Mouse (Mus musculus): ENCODE data around the gene Mfsd1. TPM values are rescaled to one million over a fixed set of nuclear protein-coding genes. Genes with fewer than 3 reads are reported as not detected.

The Mfsd1 gene
- total RNA-seq (2014; fragmentation: Nextera tagmentation) (41.5 and 51.5 TPM in 2 replicates), total RNA-seq (2017) (167 and 180 TPM in 2 replicates)

- peak; percentile 90 for ATAC-seq (replicated peaks; ENCODE audit: poor library complexity, severe bottlenecking)
Measured at GRCm38 (mm10) chr3:67582273-67583124, at the start of gene Mfsd1. Mfsd1 (plus strand) TSS chr3:67582741.

GRCm38 (mm10) chr3:67543630-67544029 is 38.9 kb upstream of the Mfsd1 start:
- no peak for ATAC-seq (replicated peaks; ENCODE audit: poor library complexity, severe bottlenecking)

GRCm38 (mm10) chr3:67551193-67551592 is 31.3 kb upstream of the Mfsd1 start:
- no peak for ATAC-seq (replicated peaks; ENCODE audit: poor library complexity, severe bottlenecking)

- no peak for ATAC-seq (replicated peaks; ENCODE audit: poor library complexity, severe bottlenecking)
Measured at GRCm38 (mm10) chr3:67553281-67553680, 29.3 kb upstream of the Mfsd1 start.

- ATAC-seq (replicated peaks; ENCODE audit: poor library complexity, severe bottlenecking), result no peak
Measured at GRCm38 (mm10) chr3:67553927-67554448, 28.6 kb upstream of the Mfsd1 start.

- ATAC-seq (replicated peaks; ENCODE audit: poor library complexity, severe bottlenecking), result no peak
Measured at GRCm38 (mm10) chr3:67555211-67555610, 27.3 kb upstream of the Mfsd1 start.

GRCm38 (mm10) chr3:67557200-67557651 is 25.3 kb upstream of the Mfsd1 start:
- peak; percentile 96 for ATAC-seq (replicated peaks; ENCODE audit: poor library complexity, severe bottlenecking)

GRCm38 (mm10) chr3:67557718-67558354 is 24.7 kb upstream of the Mfsd1 start:
- peak; percentile 22 for ATAC-seq (replicated peaks; ENCODE audit: poor library complexity, severe bottlenecking)

- peak; percentile 67 for ATAC-seq (replicated peaks; ENCODE audit: poor library complexity, severe bottlenecking)
Measured at GRCm38 (mm10) chr3:67564731-67565357, 17.7 kb upstream of the Mfsd1 start.

- no peak for ATAC-seq (replicated peaks; ENCODE audit: poor library complexity, severe bottlenecking)
Measured at GRCm38 (mm10) chr3:67565540-67566227, 16.9 kb upstream of the Mfsd1 start.

GRCm38 (mm10) chr3:67568015-67568618 is 14.4 kb upstream of the Mfsd1 start:
- peak; percentile 89 for ATAC-seq (replicated peaks; ENCODE audit: poor library complexity, severe bottlenecking)

- peak; percentile 37 for ATAC-seq (replicated peaks; ENCODE audit: poor library complexity, severe bottlenecking)
Measured at GRCm38 (mm10) chr3:67572918-67573317, 9.6 kb upstream of the Mfsd1 start.

- peak; percentile 65 for ATAC-seq (replicated peaks; ENCODE audit: poor library complexity, severe bottlenecking)
Measured at GRCm38 (mm10) chr3:67573523-67573922, 9.0 kb upstream of the Mfsd1 start.

GRCm38 (mm10) chr3:67576248-67576647 is 6.3 kb upstream of the Mfsd1 start:
- ATAC-seq (replicated peaks; ENCODE audit: poor library complexity, severe bottlenecking), result peak; percentile 88

GRCm38 (mm10) chr3:67576724-67577123 is 5.8 kb upstream of the Mfsd1 start:
- no peak for ATAC-seq (replicated peaks; ENCODE audit: poor library complexity, severe bottlenecking)

GRCm38 (mm10) chr3:67583125-67583845 is 744 bp downstream of the Mfsd1 start:
- peak; percentile 5 for ATAC-seq (replicated peaks; ENCODE audit: poor library complexity, severe bottlenecking)

GRCm38 (mm10) chr3:67583846-67584186 is 1.3 kb downstream of the Mfsd1 start:
- no peak for ATAC-seq (replicated peaks; ENCODE audit: poor library complexity, severe bottlenecking)

- ATAC-seq (replicated peaks; ENCODE audit: poor library complexity, severe bottlenecking), result no peak
Measured at GRCm38 (mm10) chr3:67586511-67586910, 4.0 kb downstream of the Mfsd1 start.

- peak; percentile 70 for ATAC-seq (replicated peaks; ENCODE audit: poor library complexity, severe bottlenecking)
Measured at GRCm38 (mm10) chr3:67587430-67587829, 4.9 kb downstream of the Mfsd1 start.

All from granulocyte monocyte progenitor cell, adult 5-6 weeks (primary cell).